ENCODE assay signal across 8 mouse cellular contexts in genomic region chr1:84838156-84838555, GRCm38 (mm10). TPM values are rescaled to one million over a fixed set of nuclear protein-coding genes. Genes with fewer than 3 reads are reported as not detected.
DNase-seq lines count a peak whose midpoint lies in the region; ATAC-seq lines count a peak whose summit lies in the region.

No protein-coding gene starts in this region.

- H3K4me3 ChIP-seq in hindbrain, embryonic 14.5 days (replicated peaks; ENCODE audit: low read length), result peak overlapping the region; percentile 93
- peak overlapping the region; percentile 93 for H3K4me3 ChIP-seq in midbrain, embryonic 13.5 days (replicated peaks)

- WGBS in hindbrain, embryonic 14.5 days, result under 1% methylated on average over 22 of the region's 22 CpGs
- 1% methylated on average over 22 of the region's 22 CpGs for WGBS in midbrain, embryonic 13.5 days

- H3K9ac ChIP-seq in hindbrain, embryonic 14.5 days, result peak overlapping the region; percentile 93
- H3K9ac ChIP-seq in midbrain, embryonic 13.5 days (replicated peaks), result peak overlapping the region; percentile 96

- no peaks in the 10 kb centered on the region for H3K9me3 ChIP-seq in hindbrain, embryonic 14.5 days (ENCODE audit: control insufficient read depth, low read length)
- no peaks in the 10 kb centered on the region for H3K9me3 ChIP-seq in midbrain, embryonic 13.5 days

- peak overlapping the region; percentile 57 for H3K4me2 ChIP-seq in hindbrain, embryonic 14.5 days (replicated peaks)
- peak overlapping the region; percentile 82 for H3K4me2 ChIP-seq in midbrain, embryonic 13.5 days (replicated peaks)

- DNase-seq in left cerebral cortex, postnatal 25 days (ENCODE audit: low spot score in 2 of 2), result peak; percentile 12 to 14
- DNase-seq in left cerebral cortex, postnatal 36 days (ENCODE audit: low spot score in 2 of 2), result no peak
- peak; percentile 26 for DNase-seq in c-Kit-negative CD71-positive TER-119-positive erythroid progenitor cells, embryonic 14.5 days (ENCODE audit: low read depth, low spot score)
- DNase-seq in hindbrain, embryonic 14.5 days (ENCODE audit: low spot score), result no peak
- DNase-seq in cerebellum, adult 11 months, result no peak
- no peak for DNase-seq in right cerebral cortex, postnatal 4 days
- DNase-seq in layer of hippocampus, postnatal 10 days (ENCODE audit: low spot score in 2 of 2), result no peak

- H3K27ac ChIP-seq in hindbrain, embryonic 14.5 days, result peak overlapping the region; percentile 94
- peak overlapping the region; percentile 97 for H3K27ac ChIP-seq in midbrain, embryonic 13.5 days

- peak; percentile 15; the same call in 1 of the 2 replicates for ATAC-seq in hindbrain, embryonic 14.5 days (ENCODE audit: low FRiP score)
- ATAC-seq in midbrain, embryonic 13.5 days, result peak; percentile 25

- peaks cover 25% of the 10 kb centered on the region for H3K4me1 ChIP-seq in hindbrain, embryonic 14.5 days (replicated peaks; ENCODE audit: control insufficient read depth, insufficient read depth, low read length)
- H3K4me1 ChIP-seq in midbrain, embryonic 13.5 days (replicated peaks), result peaks cover 32% of the 10 kb centered on the region

- intact Hi-C loops in left cerebral cortex, postnatal 25 days (cut with DNase I), result loop anchor here (5.0 kb wide), 1 partner anchor 106 kb away; no protein-coding TSS in a partner anchor
- intact Hi-C loops in left cerebral cortex, postnatal 36 days (cut with DNase I), result loop anchor here (5.0 kb wide), 2 partner anchors 56 to 94 kb away; no protein-coding TSS in a partner anchor

- H3K36me3 ChIP-seq in hindbrain, embryonic 14.5 days (replicated peaks; ENCODE audit: control insufficient read depth, insufficient read depth), result peaks cover 6% of the 10 kb centered on the region
- H3K36me3 ChIP-seq in midbrain, embryonic 13.5 days, result peaks cover 12% of the 10 kb centered on the region

- no peaks in the 10 kb centered on the region for H3K27me3 ChIP-seq in hindbrain, embryonic 14.5 days (ENCODE audit: control insufficient read depth, insufficient read depth, low read length)
- no peaks in the 10 kb centered on the region for H3K27me3 ChIP-seq in midbrain, embryonic 13.5 days

RNA-seq across cellular contexts. Expression of gene Fbxo36, which starts 1.5 kb away (rescaled TPM):
- 1 to 10 TPM; 2.2 to 2.5 TPM for total RNA-seq in left cerebral cortex, postnatal 25 days (2021)
- total RNA-seq in left cerebral cortex, postnatal 36 days (2021), result 1 to 10 TPM; 2.0 to 3.4 TPM
- polyA plus RNA-seq in hindbrain, embryonic 14.5 days (2014; fragmentation: Nextera tagmentation; extraction: Ambion mirVana), result 5.7 and 9.5 TPM in 2 replicates
- 6.5 and 8.5 TPM in 2 replicates for polyA plus RNA-seq in midbrain, embryonic 13.5 days (2015; fragmentation: Nextera tagmentation; extraction: Ambion mirVana)
- total RNA-seq in layer of hippocampus, postnatal 10 days (2021), result 1 to 10 TPM; 1.8 to 2.2 TPM

RNA-seq across cellular contexts. Expression of gene Trip12, which starts 2.2 kb away (rescaled TPM):
- 100 to 1,000 TPM; 194 to 196 TPM for total RNA-seq in left cerebral cortex, postnatal 25 days (2021)
- total RNA-seq in left cerebral cortex, postnatal 36 days (2021), result 100 to 1,000 TPM; 174 to 220 TPM
- polyA plus RNA-seq in hindbrain, embryonic 14.5 days (2014; fragmentation: Nextera tagmentation; extraction: Ambion mirVana), result 55.8 and 56.5 TPM in 2 replicates
- 78.5 and 85.0 TPM in 2 replicates for polyA plus RNA-seq in midbrain, embryonic 13.5 days (2015; fragmentation: Nextera tagmentation; extraction: Ambion mirVana)
- 100 to 1,000 TPM; 191 to 197 TPM for total RNA-seq in layer of hippocampus, postnatal 10 days (2021)

Comparison
In these comparisons a context has a peak if more than half of its experiments do, and no peak if none do; other contexts are left out.
1. DNase-seq: peak in left cerebral cortex, postnatal 25 days (2 of 2) and c-Kit-negative CD71-positive TER-119-positive erythroid progenitor cells, embryonic 14.5 days (single experiment); none in left cerebral cortex, postnatal 36 days (0 of 2), hindbrain, embryonic 14.5 days (single experiment), cerebellum, adult 11 months (single experiment), right cerebral cortex, postnatal 4 days (single experiment) and layer of hippocampus, postnatal 10 days (0 of 2).